Mouse (Mus musculus) urinary bladder, adult 2 months (tissue): ENCODE measurements around the gene Gpd1l. TPM values are rescaled to one million over a fixed set of nuclear protein-coding genes. Genes with fewer than 3 reads are reported as not detected.
A peak's percentile ranks its signal among the peaks of the same experiment; 100 is the strongest.
"Not testable (repeated sequence)": the region's sequence is repeated elsewhere in the genome, so short reads cannot be mapped to it uniquely, and the experiment has no call there.

Experiments
- DNase-seq: peaks from one replicate; pipeline ENCODE4 v3.0.0; 2022; ENCODE audit warnings: low spot score
- polyA plus RNA-seq: library from polyadenylated mRNA; depleted of rRNA; stranded (reverse); fragments of >200 nt; gene quantifications from 2 replicates; pipeline ENCODE4 v1.2.3, GENCODE M21; 2012; rRNA removed

Gene Gpd1l
- polyA plus RNA-seq: 34.4 and 39.6 TPM in 2 replicates

DNA sequence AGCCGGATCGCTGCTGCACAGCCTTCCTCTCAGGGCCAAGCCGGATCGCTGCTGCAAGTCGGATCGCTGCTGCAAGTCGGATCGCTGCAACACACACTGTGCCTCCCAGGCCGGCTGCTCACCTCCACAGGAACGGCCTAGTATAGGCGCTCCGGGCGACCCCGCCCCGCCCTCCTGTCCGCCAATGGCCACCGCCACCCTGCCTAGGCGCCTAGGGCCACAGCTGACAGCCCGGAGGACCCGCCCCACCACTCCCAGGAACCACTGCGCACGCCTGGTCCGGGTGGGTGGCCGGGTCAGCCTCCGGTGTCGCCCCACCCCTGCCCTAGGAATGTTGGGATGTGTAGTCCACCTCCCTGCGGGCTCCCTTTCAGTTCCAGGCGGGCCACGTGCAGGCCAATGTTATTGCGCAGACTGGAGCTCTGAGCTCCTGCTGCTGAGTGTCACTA lies at the start of gene Gpd1l:
Gene Gpd1l, minus strand, starts transcription at position 265 of the 449 bp plus-strand sequence.
- DNase-seq: peak; percentile 95

DNA sequence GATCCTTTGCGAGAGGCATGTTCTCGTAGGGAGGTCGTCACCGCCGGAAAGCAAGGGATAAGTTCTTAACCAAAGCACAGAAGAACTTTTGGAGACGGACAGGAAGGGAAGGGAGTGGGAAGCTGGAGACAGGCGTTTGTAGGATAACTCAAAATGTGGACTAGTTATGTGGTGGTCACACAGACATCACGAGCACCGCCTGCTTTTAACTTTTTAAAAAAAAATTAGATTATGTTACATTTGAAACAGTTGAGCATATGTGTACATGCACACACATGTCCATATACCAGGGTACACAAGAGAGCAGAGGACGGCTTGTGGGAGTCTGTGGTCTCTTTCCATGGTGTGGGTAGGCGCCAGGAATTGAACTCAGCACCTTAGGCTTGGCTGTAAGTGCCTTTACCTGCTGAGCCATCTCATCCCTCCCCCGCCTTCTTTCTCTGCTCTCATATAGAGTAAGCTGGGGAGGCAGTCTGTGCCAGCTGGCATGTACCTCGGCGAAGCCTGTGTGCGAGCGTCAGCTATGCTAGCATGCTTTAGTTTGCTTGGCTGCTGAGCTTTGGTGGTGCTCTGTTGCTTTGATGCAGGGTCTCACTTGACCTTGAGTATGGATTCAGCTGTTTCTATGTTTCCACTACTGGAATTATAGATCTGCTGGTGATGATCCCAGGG lies 49.0 kb upstream of the Gpd1l start, which contains the start of gene Rps27rt:
Gene Rps27rt, minus strand, starts transcription at position 51 of the 672 bp plus-strand sequence.
- no peak for DNase-seq

DNA sequence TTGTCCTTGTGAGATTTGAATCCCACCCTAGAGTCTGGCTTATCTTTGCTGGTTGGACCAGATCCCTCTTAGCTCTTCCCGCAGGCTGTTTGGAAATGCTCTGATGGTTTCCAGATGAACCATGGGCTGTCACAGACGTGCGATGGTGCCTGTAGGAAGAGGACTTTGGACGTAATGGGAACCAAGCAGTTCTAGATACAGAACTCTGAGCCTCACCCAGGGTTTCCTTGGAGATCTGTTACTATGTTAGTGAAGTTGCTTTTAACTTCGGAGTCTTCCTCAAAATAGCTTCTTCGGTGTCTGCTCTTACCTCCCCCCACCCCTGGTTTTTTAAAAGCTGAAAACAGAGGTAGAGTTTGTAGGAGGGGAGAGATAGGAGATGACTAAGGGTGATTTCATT lies 46.2 kb upstream of the Gpd1l start:
- DNase-seq: no peak

DNA sequence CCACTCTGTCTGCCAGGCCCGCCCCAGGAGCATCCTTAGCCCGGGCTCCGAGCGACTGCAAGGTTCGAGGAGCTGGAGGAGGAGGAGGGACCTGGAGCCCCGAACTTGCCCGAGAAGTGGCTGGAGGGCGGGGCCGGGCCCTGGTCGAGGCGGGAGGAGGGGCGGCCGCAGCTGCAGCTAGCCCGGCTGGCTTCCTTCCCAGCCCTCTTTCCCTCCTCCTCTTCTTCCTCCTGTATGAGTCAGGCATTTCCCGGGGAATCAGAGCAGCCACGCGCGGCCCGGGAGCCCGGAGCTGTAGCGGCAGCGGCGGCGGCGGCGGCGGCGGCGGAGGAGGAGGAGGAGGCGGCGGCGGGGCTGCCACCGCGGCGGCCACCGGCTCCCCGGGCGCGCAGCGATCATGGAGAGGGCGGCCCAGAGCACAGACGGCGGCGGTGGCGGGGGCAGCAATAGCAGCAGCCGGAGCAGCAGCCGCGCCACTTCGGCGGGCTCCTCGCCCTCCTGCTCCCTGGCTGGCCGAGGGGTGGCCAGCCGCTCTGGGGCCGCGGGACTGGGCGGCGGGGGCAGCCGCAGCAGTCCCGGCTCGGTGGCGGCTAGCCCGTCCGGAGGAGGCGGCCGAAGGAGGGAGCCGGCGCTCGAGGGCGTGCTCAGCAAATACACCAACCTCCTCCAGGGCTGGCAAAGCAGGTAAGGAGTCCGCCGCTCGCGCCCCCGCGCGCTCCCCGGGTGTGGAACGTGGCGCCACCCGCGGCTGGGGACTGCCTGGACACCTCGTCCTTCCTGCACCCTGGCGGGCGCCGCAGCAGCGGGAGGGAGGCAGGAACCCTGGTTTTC lies 44.7 kb upstream of the Gpd1l start, which contains the start of gene Osbpl10:
Gene Osbpl10, plus strand, starts transcription at position 289 of the 831 bp plus-strand sequence.
- DNase-seq: peak; percentile 58

DNA sequence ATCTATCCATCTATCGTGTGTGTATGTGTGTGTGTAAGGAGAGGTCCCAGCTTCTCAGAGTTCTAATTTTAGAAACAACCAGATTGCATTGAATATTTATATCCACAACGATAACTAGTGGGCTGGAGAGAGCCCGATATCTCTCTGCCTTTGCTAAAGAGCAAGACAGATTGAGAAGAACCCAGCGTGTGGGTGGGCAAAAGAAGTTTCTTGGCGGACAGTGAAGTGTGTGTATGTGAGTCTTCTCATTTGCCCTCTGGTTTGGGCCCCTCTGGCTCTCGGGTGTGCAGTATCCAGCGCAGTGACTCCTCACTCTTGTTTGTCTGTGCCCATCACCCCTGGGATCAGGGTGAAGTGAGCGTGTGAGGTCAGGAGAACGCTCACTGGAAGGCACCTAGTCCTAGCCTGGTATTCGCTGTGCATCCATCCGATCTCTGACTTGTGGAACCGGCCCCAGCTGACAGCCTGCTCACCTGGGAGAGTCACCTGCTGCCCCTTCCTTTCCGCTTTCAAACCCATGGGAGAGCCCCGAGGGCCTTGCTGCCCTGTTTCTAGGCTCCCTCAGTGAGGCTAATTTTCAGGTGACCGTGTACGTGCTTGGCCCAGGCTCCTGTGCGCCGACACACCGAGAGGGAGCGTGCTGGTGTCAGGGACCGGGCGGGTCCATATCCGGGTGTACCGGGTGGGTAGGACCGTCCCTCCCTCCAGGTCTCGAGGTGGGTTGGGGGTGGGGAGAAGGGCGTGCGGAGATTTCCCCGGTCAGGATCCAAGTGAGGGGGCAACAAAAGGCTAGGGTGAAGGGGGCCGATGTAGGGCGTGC lies 43.9 kb upstream of the Gpd1l start:
- no peak for DNase-seq

DNA sequence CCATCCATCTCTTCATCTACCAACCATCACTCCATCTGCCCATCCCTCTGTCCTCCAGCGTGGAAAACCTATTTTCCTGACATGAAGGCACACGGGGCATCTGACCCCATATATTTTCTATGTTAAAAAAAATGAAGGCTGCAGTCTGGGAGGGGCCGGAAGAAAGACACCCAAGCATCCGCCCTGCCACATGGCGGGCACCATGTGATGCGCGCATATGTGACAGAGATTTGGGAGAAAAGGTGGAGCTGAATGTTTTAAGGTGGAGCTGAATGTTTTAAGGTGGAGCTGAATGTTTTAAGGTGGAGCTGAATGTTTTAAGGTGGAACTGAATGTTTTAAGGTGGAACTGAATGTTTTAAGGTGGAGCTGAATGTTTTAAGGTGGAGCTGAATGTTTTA lies 32.5 kb upstream of the Gpd1l start:
- DNase-seq: not testable (repeated sequence)

DNA sequence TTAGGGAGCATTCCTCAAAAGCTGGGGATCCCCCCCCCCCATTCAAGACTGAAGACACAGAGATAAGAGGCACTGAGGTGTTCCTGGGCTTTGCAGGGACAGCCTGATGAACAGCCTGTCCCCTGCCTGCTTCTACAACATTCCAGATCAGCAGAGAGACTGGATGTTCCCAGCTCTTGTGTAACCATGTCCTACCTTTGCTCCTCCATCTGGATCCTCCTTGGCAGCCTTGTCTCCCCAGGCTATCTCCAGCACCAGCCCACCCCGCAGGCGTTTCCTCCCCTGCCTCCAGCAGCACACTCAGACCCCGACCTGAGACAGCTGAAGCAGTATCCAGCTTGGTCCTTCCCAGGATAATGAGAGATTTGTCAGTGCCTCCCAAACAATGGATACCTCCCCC lies 30.3 kb upstream of the Gpd1l start:
- DNase-seq: no peak

DNA sequence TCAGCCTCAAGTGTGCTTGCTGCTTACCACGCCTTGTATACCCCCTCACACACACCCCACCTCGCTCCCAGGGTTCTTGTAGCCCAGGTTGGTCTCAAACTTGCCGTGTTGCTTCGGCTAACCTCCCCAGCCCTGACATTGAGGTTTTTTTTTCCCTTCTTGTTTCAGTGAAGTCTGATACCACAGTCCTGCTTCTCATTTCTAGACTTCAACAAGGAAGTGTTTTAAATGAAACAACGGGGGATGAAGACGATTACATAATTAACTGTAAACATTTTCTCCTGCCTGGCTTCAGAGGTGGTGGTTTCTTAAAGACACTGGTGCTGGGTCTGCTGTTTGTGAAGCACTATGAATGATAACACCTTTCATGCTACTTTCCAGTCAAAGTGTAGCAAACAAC lies 27.1 kb upstream of the Gpd1l start:
- no peak for DNase-seq

DNA sequence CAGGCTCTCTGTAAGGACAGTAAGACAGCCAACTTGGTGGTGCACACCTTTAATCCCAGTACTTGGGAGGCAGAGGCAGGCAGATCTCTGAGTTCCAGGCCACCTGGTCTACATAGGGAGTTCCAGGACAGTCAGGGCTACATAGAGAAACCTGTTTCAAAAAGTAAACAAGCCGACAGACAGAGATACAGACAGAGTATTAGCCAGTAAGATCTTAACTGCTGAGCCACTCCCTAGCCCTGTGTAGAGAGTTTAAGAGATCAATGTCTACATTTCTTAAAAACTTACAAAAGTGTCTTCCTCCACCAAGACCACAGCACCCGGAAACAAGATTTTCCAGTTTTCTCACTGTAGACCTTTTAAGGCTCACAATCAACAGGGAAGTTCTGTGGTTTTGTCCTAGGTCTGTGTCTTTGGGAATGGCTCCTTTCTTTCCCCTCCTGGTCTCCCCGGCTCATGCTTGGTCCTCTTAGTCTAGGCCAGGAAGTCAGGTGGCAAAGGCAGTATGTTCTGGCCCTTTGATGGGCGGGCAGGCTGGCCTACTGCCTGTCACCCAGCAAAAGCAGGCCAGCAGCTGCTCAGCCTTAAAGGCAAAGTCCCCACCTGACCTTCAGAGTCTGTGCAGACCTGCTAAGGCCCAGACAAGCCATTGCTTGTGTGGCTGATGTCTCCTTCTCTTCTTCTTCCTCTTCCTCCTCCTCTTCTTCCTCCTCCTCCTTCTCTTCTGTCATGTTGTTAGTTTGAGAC lies 26.4 kb upstream of the Gpd1l start:
- no peak for DNase-seq

DNA sequence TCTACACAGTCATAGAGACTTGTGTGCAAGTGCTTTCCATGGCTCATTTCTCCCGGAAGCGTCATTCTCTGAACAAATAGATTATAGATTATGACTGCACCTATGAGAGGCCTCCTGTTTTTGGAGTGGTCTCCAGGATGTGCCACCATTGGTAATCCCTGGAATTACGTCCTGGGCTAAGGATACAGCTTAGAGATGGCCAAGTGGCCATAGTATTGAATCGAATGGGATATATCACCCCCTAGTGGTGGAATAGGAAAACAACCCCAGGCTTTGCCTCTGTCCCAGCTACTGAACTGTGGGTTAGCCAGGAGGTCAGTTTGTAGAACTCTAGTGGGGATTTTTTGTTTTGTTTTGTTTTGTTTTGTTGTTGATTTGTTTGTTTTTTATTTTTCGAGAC lies 23.2 kb upstream of the Gpd1l start:
- no peak for DNase-seq

DNA sequence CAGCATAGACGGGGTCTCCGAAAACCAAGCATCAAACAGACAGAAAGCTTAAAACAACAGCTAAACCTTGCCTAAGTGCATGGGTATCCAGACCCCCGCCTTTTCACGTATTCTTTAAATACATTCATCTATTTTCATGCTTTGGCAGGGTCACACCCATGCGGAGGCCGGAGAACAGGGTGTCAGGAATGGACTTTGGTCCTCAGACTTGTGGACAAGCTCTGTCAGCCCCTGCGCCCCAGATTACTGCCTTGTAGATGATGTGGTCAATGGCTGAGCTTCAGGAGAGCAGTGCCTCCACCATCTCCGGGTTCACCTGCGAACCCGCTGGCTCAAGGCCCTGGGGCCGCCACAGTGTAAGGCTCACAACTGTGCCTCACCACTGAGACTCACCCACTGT lies 21.6 kb upstream of the Gpd1l start:
- no peak for DNase-seq

DNA sequence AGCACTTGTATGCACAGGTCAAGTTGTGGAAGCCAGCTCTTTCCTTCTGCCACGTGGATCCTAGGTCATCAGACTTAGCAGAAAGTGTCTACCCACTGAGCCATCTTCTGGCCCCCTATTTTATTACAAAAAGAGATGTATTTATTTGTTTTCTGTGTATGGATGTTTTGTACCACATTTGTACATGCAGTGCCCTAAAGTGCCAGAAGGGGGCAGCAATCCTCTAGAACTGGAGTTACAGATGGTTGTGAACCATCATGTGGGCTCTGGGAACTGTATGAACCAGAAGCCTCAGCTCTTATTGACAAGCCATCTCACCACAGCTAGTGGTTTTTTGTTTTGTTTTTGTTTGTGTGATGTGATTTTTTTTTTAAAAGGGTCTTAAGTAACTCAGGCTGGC lies 19.1 kb upstream of the Gpd1l start:
- no peak for DNase-seq

DNA sequence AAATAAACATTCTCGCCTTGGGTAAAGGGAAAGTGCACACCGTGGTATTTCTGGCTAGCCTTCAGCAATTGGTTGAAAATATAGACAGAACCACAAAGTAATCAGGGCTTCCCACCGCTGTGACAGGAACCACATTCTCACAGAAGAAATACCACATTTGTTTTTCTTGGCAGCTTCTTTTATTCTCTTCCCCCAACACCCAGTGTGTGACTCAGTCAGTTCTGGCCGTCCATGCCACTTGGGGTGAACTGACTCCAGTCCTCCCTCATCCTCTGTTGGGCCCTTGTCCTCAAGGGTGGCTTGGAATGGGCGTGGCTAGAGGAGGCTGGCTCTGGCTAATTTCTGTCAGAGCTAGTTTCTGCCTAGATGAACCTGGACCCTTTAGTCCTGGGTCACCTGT lies 14.6 kb upstream of the Gpd1l start:
- no peak for DNase-seq

DNA sequence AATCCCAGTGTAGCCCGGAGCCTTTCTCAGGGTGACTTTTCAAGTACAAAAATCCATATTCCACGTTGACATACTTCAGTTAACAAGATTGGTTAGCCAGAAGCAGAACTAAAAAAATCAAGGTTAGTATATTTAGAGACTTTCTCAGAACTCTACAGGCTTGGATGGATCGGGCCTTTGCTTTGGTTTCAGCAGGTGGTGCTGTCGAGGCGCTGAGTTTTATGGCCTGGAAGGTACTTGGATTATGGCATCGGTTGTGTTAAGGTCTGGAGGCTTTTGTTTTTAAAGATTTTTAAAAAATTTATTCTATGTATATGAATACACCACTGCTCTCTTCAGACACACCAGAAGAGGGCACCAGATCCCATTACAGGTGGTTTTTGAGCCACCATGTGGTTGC lies 11.8 kb upstream of the Gpd1l start:
- DNase-seq: no peak

DNA sequence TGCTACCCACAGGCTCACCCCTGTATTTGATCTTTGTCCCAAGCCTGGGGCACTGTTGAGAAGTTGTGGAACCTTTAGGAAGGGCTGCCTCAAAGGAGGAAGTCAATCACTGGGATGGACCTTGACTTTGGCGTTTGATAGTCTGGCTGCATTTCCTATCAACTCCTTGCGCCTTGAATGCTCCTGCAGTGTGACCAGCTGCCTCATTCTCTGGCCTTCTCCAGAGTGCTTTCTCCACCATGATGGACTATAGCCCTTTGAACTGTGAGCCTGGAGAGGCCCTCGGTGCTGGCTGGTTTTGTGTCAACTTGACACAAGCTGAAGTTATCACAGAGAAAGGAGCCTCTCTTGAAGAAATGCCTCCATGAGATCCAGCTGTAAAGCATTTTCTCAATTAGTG lies 10.9 kb upstream of the Gpd1l start:
- DNase-seq: no peak

DNA sequence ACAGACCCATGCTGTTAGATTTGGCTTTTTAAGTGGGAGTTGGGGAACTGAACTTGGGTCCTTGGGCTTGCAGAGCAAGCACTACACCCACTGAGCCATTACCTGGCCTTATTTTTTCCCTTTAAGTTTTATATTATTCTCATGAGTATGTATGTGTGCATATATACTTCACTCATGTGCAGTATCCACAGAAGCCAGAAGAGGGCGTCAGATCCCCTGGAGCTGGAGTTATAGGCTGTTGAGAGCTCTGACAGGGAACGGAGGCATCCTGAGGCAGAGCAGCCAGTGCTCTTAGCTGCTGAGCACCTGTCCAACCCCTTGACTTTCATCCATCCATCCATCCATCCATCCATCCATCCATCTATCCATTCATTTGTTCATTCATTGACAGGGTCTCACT lies 2.9 kb upstream of the Gpd1l start:
- DNase-seq: no peak

DNA sequence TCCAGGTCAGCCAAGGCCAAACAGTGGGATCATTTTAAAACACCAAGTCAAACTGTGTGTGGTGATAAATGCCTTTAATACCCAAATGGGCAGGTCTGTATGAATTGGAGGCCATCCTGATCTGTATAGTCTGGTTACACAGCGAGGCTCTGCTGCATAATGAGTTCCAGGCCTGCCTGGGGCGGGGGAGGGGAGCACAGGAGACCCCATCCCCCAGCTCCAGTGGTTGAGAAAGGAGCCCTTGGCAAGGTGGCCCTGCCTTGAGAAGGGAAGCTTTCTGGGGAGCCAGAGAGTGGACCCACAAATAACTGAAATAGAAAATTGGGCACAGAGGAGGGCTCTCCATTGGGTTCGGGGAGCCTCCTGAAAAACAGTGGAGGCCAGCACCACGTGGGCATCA lies 1.5 kb upstream of the Gpd1l start:
- DNase-seq: no peak

DNA sequence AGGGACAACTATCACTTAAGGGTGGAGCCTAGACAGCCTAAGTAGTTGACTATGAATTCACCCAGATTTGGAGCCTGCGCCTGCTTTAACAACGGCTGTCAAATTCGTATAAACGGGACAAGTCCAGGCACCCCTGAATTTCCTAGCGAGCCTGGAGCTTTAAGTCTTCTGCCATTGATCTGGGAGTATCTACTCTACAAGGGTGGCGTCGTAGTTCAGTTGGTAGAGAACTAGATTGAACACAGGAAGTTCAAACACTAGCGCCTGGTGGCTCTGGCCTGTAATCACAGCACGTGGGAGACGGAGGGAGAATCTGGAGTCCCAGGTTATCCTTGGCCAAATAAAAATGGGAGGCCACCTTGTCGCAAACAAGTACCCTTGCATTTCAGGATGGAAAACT lies 444 bp upstream of the Gpd1l start:
- DNase-seq: no peak

DNA sequence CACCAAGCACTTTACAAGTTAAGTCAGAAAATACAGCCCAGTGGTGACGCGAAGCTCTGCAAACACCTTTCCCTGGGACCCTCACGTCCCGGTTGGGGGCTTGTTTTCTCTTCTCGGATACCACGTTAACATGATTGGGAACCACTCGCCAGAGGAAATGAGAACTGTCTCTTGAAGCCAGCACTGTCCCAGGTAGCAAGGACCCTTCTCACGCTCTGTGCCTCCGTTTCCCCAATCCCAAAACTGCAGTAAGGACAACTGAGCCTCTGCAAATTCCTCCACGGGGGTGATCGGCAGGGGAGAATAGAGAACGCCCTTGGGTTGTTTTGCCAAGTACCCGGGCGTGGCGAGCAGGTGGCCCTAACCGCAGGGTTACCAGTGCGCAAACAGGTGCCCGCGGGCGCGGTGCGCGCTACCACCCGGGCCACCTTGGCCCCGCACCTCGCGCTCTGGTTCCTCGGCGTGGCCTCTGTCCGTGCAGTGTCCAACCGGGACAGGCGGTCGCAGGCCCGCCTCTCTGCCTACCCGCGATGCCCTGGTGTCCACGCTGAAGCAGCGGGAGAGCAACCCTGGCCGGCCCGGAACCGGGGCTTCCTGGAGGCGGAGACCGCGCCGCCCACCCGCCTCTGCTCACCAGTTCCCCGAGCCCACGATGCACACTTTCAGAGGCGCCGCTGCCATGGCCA lies 607 bp downstream of the Gpd1l start:
- no peak for DNase-seq

DNA sequence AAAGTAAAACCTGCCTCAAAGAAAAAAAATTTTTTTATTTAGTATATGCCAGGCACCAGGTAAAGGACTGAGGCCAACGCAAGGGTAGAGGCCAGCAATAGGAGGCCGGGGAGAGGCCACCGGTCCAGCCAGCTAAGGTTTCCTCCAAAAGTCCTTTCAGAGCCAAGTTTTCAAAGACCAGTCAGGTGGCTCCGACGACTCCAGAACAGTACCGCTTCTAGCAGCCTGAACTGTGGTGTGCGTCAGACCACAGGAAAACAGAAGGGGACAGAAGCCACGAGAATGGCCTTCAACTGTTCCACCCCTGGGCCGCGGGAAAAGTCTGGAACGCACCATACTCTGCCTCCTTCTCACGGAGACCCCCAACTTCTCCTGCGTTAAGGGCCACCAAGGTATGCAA lies 1.2 kb downstream of the Gpd1l start:
- no peak for DNase-seq
